Mouse (Mus musculus) effector memory CD4-positive, alpha-beta T cell, adult 5 months (primary cell): ENCODE data around the gene Arap2. TPM values are rescaled to one million over a fixed set of nuclear protein-coding genes. Genes with fewer than 3 reads are reported as not detected.

Experiments
- polyA plus RNA-seq: library from polyadenylated mRNA; unstranded; fragments of 100-300 nt; shearing (Covaris generic); gene quantifications from one replicate; pipeline ENCODE4 v1.2.1, GENCODE M21; 2017

The Arap2 gene
- polyA plus RNA-seq = 306 TPM

GRCm38 (mm10) chr5:62765784-62766701 is at the start of gene Arap2:
TSS of gene Arap2 (minus strand) at chr5:62766159.

DNA sequence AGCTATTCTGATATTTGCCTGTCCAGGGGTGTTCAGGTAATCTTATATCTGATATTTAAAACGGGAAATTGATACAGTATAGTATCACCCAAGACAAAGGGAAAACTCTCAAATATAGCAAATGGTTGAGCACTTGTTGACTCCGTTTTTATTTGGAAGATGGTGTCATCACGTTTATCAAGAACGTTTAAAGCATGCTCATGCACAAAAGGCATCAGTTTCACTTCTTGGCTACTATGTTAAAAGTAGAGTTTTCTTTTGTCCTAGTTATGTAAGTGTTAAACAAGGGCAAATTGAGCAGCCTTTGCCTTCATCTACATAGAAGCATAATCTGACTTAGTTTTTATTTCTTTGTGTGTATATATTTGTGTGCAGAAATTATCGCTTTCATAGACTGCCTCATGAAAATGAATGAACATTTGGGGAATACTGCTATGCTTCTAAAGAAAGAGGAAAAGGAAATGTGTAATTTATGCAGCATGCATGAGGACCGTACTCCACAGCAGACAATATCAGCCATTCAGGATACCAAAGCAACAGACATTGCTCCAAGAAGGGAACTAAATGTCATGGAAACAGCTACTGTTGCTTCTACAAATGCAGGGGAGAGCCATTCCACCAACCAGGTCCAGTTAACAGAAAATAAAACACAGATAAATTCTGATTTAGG is 47.6 kb upstream of the Arap2 start, which contains the start of gene Dthd1:
Gene Dthd1 (plus strand): TSS at position 422 of the 670 bp plus-strand sequence.

Other genes with a start within 250 kb of the Arap2 start
- not detected for gene Dthd1, start 47.7 kb upstream of the Arap2 start, polyA plus RNA-seq